Mouse (Mus musculus) heart, postnatal 25 days (tissue): ENCODE results near the gene Smarcb1. TPM values are rescaled to one million over a fixed set of nuclear protein-coding genes. Genes with fewer than 3 reads are reported as not detected.
"Not testable (repeated sequence)": the region's sequence is repeated elsewhere in the genome, so short reads cannot be mapped to it uniquely, and the experiment has no call there.

Source experiments
- DNase-seq: peaks from one replicate; pipeline ENCODE4 v3.0.0; 2022; ENCODE audit warnings: low spot score
- intact Hi-C: fragments of 180-260 bp; cut with DNase I; formaldehyde crosslinking; loops from one replicate; pipeline ENCODE4 v1.15.1; 2025
- total RNA-seq, 2 experiments: library from RNA; stranded (reverse); gene quantifications; 2 replicates each; pipeline ENCODE4 v1.2.3; 2021

Gene Smarcb1
- total RNA-seq, 2 experiments from 2014 or later = 22.8 to 22.9 TPM

DNA sequence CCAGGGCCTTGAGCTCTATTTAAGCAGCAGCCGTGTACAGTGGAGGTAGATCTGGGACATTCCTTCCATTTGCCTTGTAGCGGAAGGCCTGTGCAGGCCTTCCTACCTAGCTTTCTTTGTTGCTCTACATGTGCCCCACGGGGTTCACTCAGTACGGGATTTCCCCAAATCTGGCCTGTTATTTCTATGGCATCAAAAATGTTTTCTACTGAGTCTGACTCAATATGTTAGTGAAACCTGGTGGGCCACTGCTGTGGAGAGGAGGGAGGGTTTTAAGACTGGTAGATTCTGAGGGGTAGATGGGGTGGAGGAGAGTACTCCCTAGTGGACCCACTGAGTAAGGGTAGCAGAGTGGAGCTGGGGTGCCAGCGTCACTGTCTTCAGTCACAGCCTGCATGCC is 25.7 kb downstream of the Smarcb1 start:
- no peak for DNase-seq
- intact Hi-C loops = no loop called here

DNA sequence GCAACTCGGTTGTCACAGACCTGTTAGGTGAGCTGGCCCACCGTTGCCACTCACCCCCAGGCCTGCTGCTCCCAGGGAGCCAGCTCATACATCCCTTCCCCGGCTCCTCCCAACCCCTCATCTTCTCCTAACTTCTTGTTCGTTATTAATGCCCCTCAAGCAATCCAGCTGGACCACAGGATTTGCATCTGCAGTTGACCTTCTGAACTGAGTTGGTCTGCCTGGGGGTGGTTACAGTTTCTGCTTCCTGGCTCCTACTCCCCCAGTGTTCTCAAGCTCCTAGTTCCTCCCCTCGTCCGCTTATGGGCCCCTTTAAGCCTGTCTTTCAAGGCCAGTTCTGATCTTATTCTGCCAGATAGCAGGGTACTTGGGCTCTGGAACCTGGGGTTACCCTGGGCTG is 26.8 kb downstream of the Smarcb1 start:
- no peak for DNase-seq
- intact Hi-C loops = no loop called here

- DNase-seq = peak; percentile 82
- intact Hi-C loops = no loop called here
Observed at GRCm38 (mm10) chr10:75893089-75893750, 28.2 kb downstream of the Smarcb1 start, which contains the start of gene Derl3. Gene Derl3 (plus strand): TSS chr10:75893413.

DNA sequence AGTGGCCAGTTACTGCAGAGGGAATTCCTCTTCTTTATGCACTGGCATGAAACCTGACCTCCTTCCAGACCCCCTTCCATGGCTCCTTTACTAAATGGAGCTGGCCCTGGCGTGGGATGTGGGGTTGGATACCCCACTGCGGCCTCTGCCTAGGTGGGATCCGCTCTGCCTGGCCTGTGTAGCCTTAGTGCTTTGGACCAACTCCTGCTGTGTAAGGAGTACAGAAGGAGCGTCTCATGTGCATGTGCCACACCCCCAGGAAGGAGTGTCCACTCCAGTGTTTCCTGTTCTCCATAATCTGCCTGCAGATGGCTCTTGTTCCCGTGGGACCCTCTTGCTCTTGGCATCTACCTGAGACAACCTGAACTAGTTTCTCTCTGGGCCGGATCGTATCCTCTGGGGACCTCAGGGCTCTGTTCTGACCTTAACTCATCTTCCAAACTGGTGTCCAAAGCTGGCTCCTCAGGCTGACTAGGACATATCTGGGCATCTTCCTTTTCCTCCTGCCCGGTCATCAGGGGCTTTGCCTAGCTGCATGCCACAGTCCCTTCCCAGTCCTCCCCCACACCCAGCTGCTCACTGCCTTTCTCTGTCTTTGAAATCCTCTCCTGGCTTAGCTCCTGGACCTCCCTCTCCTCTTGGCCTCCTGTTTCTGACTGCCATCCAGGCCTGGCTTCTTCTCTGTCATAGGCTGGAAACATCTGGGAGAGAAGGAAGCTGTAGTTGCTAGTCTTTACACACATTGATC is 31.8 kb downstream of the Smarcb1 start:
- no peak for DNase-seq
- intact Hi-C loops = no loop called here

GRCm38 (mm10) chr10:75887504-75887903 is 33.9 kb downstream of the Smarcb1 start:
- intact Hi-C loops, DNase-seq: not testable (repeated sequence)

- no peak for DNase-seq
Observed at GRCm38 (mm10) chr10:75884742-75885141, 36.7 kb downstream of the Smarcb1 start.

DNA sequence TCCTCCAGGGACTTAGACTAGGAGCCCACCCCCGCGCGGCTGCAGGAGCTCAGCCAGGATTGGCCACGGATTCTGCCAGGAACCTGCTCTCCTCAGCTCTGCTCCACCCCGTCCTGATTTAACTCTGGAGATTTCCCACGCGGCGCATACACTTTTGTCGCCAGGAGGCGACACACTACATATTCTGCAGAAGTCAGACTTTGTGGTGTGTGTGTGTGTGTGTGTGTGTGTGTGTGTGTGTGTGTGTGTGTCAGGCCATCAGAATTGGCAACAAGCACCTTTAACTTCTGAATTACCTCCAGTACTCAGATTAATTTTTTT is 38.2 kb downstream of the Smarcb1 start:
- intact Hi-C loops = loop anchor here (1.0 kb wide), 1 partner anchor 68 kb away; no protein-coding TSS in a partner anchor

More at GRCm38 (mm10) chr10:75884742-75885141, 36.7 kb downstream of the Smarcb1 start:
- intact Hi-C loops = no loop called here

GRCm38 (mm10) chr10:75882433-75883231 is 38.8 kb downstream of the Smarcb1 start:
- intact Hi-C loops = loop anchor here (1.0 kb wide), 1 partner anchor 69 kb away; no protein-coding TSS in a partner anchor
- no peak for DNase-seq

More for the DNA sequence above, 38.2 kb downstream of the Smarcb1 start:
- peak; percentile 64 for DNase-seq

DNA sequence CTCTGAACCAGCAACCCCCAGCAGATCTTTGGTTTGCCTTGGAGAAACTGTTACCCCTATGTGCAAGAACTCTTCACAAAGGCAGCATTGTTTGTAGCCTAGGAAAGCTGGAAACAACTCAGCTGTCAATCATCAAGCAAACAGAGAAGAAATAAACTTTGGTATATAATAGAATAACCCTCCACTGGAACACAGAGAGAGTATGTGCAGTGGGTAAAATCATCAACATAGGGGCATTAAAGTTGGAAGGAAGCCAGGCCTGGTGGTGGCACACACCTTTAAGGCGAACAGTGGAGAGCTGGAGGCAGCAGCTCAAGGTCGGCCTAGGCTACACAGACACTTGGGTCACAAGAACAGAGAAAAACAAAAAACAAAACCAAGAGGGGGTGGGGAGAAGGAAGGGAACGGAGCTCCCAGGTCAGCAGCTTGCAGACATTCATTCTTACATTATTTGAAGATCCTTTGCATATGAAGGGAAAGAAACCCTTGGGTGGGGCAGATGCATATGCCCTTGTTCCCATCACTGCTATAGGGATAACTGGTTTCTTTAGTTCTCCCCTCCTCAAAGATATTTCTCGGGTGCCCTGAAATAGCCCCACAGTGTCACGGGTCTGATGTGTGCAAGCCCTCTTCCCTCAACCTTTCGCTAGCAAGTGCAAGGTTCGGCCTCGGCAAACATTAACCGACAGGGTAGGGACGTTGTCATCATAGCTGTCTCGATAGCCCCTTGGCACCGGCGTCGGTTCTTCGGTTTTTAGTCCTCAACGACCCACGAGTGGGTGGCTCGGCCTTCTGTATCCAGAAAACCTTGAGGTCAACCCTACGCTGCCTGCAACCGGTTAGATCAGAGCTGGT is 39.6 kb downstream of the Smarcb1 start:
- DNase-seq = no peak
- intact Hi-C loops = no loop called here

GRCm38 (mm10) chr10:75880771-75881577 is 40.4 kb downstream of the Smarcb1 start:
- intact Hi-C loops = no loop called here

GRCm38 (mm10) chr10:75880351-75880750 is 41.1 kb downstream of the Smarcb1 start:
- intact Hi-C loops = no loop called here
- DNase-seq = no peak

More at GRCm38 (mm10) chr10:75880771-75881577, 40.4 kb downstream of the Smarcb1 start:
- DNase-seq = no peak

GRCm38 (mm10) chr10:75878836-75879235 is 42.6 kb downstream of the Smarcb1 start:
- intact Hi-C loops = no loop called here
- no peak for DNase-seq

GRCm38 (mm10) chr10:75873543-75874170 is 47.8 kb downstream of the Smarcb1 start:
- DNase-seq = no peak
- intact Hi-C loops = no loop called here

DNA sequence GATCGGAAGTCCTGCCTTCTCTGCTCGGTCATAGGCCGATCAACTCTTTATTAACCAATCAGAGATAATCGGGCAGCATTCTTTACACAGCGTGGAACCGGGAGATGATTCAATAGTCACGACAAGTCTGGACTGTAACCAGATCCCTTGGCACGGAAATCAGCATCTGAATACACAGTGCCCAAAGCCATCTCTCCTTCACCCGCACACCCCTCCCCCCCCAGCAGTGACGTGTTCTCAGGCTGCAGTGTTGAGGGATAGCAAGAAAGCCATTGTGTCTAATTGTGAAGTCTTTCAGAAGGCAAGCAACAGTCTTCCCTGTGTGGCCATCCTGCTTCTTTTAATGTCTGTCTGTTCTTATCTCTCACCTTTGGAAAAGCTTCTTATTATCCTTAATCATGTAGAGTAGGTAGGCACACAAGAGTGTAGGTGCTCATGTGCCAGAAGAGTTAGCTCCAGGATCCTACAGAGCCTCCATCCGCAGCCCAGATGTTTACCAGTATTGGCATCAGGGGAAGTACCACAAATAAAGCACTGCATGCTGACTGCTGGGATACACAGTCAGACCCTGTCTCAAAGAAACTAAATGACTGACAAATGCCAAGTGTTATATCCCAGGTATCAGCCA is 48.4 kb downstream of the Smarcb1 start:
- intact Hi-C loops = no loop called here
- DNase-seq = peak; percentile 59

DNA sequence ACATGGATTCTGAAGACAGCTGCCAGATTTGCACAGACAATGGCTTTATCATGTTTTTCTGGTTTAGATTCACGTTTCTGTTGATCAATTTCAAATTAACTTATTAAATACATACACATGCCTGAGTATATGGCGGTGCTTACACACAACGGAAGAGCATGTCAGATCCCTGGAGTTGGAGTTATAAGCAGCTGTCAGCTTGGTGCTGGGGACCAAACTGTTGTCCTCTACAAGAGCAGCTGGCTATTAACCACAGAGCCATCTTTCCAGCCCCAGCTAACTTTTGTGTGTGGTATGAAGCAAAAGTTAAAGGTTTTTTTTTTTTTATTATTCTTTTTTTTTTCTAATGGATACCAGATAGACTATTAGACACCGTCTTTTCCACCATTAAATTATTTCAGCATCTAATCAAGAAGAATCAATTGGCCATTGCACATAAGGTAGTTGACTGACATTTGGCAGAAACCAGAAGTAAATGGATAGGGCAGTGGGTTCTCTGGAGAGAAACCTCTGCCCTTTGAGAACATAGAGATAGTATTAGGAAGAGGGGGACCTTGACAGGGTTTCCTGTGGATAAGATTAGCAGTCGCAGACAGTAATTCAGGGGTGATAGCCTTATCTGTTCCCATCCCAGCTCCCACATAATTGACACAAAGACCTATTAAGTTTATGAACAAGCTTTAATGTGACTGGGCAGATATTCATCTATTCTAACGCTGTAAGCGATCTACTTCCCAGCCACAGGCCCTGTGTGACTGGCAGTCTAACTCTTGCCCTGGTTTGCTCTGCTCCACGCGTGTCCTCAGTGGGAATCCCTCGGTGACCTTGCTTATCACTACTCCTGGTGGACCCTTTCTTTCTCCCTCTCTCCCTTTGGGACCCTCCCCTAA is 49.1 kb downstream of the Smarcb1 start:
- DNase-seq = no peak
- intact Hi-C loops = no loop called here

DNA sequence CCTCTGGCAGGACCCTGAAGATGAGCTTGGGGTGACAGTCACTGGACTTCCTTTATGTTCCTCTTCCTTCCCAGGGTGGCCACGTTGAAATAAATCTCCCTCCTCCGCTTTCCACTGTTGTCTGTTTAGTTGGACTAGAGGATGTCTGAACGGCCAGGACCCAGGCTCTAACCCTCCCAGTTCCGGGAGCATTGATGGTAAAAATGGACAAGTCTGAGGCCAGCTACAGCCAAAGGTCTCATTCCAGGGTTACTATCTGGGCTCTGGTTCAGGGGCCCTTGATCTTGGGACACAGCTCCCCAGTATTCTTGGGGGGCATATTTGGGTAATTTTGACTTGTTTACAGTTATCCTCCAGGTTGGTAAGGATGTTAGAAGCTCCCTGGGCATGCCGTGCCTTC is 59.8 kb downstream of the Smarcb1 start:
- no peak for DNase-seq
- intact Hi-C loops = no loop called here

DNA sequence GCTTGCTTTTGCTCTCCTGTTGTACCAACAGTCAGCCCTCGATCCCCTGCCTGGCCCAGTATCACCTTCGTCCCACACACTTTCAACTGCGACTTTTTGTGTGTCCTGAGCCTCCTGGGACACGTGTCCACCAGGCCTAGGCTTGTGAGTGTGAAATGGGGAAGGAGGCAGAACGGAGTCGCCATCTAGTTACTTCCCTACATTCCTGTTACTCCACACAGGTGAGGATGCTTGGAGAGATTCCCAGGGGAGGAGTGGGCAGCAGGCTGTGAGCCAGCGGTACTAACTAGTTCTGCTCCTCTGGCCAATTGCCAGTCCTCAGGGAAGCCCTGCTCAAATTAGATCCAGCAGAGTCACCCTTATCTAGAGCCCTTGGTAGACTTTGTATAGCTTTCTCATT is 60.7 kb downstream of the Smarcb1 start:
- DNase-seq = no peak
- intact Hi-C loops = no loop called here
